Mouse (Mus musculus) mesoderm, embryonic 11.5 days (tissue): ENCODE data around the gene Gtf2f2.
"Not testable (repeated sequence)": the region's sequence is repeated elsewhere in the genome, so short reads cannot be mapped to it uniquely, and the experiment has no call there.

ENCODE experiments used
- DNase-seq: peaks from one replicate; pipeline ENCODE4 v3.0.0-alpha.2; 2012; ENCODE audit warnings: low read depth, low spot score

The Gtf2f2 gene

DNA sequence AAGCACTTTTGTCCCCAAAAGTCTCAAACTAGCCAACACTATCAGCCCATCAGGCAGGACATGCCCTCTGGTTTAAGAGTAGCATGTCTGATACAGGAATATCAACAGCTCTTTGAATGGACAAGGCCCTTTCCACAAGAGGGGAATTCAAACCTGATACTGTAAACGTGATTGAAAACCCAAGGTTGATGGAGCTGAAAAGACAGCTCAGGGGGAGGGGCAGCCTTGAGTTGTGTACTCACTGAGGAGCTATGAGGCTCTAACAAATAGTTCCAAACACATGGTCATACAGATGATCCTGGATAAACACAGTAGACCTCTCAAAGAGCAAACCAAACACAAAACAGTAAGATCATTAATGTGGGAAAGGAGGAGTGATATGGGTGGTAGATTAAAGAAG lies 12.6 kb downstream of the Gtf2f2 start:
- no peak for DNase-seq

DNA sequence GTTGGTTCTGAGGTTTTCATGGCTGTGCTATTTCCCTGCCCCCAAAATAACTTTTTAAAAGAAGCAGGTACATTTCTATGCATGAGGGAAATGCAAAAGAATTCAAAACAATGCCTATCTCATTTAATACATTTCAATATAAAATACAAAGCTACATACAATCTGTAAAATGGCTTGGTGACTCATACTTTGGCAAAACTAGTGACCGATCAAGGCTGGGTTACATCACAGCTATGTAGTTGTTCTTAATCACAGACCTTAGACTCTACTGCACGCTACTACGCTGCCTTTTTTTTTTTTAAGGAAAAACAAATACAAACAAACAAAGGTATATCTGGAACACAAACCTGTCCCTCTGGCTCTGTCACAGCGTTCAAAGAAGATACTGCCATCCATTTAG lies 18.3 kb downstream of the Gtf2f2 start:
- DNase-seq, result no peak

DNA sequence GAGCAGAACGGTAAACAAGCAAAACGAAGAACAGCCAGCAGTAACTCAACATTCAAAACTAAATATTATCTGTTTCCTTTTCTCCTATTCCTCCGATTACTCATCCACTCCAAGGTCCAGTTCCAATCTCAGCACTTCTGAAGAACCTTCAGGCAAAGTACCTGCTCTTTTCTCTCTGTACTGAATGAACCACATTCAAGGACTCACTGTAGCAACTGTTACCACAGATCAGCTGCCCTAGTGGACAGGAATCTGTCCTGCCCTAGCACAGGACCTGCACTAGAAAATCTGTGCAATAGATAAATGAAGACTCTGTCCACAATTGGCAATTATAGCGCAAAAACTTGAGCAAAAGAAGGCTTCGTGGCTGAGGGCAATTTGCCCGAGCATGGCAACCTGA lies 19.7 kb downstream of the Gtf2f2 start:
- no peak for DNase-seq

DNA sequence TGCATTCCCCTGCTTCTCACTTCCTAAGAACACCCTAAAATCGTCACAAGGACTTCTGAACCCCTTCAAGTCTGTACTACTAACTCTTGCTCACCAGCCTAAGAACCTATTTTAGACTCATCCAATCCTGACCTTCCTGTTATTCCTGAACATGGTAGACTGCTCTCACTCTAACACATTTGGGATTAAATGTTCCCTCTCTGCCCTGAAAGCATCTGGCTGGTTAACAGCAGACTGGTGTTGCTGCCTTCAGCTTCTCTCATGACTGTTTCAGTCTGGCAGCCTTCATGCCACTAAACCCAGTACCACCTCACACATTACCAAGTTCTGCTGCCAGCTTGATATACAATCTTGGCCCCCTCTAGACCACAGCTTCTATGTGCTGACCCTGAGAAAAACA lies 21.5 kb downstream of the Gtf2f2 start:
- DNase-seq, result no peak

DNA sequence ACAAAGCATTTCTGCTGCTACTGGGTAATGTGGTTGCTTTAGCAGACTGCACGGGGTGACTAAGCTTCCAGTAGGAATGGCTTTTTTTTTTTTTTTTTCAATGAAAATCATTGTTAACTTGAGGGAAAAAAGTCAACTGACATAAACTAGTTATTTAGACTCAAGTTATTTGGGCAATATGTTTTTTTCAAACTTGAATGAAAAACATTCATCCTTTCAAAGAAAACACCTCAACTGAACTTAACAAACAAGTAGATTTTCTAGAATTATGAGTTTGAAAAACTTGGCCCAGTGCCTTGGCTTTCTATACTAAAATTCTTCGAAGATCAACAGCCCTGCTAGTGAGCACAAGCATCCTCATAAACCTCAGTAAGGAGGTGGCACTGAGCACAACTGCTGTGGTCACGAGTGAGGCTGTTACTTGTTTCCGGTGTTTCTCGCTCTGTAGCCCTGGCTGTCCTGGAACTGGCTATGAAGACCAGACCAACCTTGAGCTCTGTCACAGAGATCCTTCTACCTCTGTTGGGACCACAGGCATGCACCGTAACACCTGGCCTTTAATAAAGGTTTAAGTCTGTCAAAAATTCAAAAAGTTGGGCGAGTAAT lies 23.7 kb downstream of the Gtf2f2 start:
- DNase-seq, result no peak

DNA sequence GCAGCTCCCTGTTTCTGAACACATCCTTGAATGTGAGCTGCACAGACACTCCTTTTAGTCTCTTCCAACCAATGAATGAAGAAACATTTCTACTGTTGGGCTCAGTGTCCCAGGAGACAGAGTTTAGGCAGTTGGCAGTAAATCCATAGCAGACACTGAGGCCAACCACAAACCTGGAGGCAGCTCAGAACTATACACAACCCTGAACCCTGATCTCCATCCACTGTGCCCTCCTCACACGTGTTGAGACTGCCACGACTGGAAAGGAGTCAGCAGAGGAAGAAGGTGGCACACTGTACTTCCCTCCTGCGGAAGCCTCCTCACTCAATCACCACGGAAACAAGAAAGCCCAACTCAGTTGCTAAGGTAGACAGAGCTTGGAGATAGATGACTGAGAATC lies 25.6 kb downstream of the Gtf2f2 start:
- peak; percentile 47 for DNase-seq

DNA sequence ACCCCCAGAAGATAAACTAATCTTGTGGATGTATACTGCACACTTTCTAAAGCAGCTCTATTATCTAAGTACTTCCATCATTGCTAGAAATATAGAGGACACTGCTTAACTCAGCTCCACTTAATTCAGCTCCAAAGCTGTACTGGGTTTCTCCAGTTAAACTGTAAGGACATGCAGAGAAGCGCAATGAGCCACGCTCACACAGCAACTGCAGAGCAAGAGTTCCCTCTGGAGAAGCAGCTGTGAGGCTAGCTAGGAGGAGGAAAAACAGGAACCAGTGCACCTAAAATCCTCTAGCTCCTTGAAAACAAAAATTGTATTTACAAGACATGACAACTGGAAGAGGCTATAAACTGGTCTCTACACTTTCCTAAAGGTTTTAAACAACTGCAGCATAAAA lies 26.8 kb downstream of the Gtf2f2 start:
- no peak for DNase-seq

DNA sequence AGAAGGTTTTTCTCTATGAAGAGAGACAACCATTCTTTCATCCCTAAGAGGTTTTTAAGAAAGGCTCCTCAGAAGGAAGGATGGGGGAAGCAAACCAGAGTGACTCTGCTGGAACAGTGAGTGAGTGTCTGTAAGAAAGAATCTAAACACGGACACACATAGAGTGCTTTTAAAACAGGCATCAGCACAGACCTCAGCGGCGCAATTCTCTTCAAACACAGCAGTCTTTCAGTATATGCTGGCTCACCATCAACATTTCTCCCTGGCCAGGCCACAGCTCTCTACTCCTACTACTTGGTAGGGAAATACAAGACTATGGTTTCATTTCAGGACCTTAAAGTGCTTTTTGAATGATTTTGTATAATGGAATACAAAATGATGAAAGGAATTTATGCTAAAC lies 29.4 kb downstream of the Gtf2f2 start:
- DNase-seq, result no peak

DNA sequence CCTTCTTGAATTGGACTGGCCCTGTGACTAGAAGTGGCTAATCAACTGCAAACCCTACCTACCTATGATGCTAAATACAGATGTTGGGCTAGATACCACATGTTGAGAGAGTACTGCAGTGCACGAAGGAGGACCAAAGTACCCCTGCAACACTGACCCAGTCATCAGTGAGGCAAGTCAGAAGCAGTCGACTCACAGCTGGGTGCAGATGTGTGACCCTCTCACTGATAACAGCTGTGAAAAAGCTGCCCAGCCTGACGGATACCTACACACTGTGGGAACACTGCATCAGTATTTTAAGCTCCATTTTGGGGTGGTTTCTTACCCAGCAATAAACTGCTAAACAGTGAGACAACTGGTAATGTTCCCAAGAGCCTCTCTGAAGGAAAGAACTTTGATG lies 34.6 kb downstream of the Gtf2f2 start:
- no peak for DNase-seq

DNA sequence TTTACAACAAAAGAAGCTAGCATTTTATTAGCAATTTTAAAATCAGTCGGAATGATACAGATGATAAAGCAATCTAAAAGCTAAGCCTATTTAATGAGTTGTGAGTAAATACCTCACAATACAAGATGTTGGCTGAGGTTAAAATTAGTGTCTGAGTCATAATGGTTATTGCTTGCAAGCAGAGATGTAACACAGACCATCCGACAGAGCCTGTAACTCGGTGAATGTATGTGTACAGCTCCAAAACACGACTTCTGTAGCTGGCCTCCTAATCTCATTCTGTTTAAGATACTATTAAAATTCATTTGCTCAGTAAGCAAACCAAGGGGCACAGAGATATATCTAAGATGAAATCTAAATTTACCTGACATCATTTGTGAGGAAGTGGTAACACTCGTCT lies 43.4 kb downstream of the Gtf2f2 start:
- no peak for DNase-seq

DNA sequence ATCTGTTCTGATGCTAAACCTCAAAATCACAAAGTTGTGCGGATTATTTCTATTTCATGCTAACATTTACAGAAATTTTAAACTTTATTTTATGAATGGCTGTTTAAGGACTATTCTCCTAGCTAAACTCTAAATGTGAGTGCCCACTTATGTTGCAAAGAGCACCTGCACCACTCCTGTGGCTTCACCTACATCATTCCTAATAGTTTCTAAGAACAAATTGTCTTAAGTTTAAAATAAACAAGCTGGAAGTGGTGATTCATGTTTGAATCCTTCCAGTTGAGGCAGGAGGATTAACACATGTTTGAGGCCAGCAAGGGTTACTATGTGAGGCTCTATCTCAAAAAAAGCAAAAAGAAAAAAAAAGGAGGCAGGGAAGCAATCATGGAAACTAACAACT lies 46.2 kb downstream of the Gtf2f2 start:
- no peak for DNase-seq

DNA sequence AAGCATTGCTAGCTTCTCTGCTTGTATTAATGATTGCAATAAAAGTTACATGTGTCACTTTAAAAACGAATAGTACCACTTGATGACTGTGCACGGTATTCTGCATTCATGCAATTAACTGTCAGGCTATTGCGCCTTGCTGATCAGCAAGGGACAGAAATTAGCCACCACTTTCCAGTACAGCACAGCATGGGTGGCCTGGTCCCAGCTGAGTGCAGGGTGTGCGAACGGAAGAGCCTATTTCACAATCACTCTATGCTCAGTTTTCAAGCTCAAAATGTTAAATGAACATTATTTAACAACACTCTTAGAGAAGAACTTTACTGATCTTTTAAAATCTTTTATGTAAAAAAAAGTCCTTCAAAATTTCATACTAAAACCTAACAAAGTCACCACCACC lies 46.7 kb downstream of the Gtf2f2 start:
- DNase-seq, result no peak

DNA sequence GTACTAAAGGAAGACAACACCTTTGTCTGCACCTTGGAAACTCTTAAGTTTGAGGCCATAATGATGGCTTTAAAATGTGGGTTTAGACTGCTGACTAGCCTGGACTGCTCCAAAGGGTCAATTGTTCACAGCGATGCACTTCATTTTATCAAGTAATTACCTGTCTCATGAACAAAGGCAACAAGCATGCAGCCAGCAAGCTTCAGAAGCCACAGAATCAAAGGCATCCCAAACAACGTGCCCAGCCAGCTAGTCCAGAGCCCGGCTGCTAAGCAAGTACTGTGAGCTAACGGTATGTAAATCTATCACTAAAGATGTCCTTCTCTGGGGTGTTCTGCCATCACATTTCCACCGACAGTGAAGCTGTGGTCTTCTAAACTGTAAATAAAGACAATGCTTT lies 47.5 kb downstream of the Gtf2f2 start:
- DNase-seq, result no peak

DNA sequence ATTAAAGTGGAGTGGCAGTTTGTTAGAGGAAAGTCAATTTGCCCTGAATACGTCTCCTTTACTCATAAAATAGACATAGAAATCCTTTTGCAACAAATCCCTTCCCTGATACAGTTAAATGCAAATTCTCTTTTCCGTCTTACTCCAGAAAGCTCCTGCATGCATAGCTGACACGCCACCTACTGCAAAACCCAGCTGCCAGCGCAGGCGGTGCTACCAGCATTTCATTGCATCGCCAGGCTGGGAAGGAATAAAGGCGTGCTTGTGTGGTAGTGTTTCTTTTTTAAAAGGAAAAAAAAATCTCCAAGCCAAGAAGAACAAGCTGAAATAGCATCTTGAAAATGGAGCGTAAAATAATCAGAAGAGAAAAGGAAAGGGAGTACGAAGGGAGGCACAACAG lies 48.4 kb downstream of the Gtf2f2 start:
- peak; percentile 47 for DNase-seq

DNA sequence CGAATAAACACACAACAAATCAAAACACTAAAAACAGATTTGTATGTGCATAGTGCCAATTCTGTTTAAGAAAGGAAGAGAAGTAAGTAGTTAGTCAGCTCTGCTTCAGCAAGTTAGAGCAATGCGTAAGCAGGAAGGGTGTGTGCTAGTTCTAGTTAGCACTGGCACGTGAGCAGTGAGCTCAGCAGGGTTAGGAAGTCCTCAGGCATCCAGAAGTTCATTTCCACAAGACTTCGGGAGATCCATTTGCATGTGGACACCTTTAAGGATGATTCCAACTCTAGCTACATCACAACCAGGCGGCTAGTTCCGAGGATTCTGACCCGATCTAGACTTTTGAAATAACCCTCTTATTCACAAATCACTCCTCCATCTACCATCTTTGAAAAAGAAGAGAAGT lies 55.9 kb downstream of the Gtf2f2 start, which contains the start of gene Kctd4:
TSS of gene Kctd4 (plus strand) at position 244 of the 400 bp plus-strand sequence.
- DNase-seq, result no peak

DNA sequence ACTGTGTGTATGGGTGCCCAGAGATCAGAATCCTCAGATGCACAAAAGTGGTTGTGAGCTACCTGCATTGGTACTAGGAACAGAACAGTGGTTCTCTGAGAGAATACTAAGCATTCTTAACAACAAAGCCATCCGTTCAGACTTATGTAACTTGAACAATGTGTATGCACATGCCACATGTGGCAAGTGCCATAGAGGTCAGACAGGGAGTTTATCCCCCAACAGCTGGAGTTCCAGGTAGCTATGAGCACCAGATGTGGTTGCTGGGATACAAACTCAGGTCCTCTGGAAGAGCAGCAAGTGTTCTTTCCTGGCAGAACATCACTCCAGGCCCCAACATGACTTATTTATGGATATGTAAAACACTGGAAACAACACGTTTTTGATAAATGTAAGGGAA lies 57.7 kb downstream of the Gtf2f2 start:
- DNase-seq, result peak; percentile 70

DNA sequence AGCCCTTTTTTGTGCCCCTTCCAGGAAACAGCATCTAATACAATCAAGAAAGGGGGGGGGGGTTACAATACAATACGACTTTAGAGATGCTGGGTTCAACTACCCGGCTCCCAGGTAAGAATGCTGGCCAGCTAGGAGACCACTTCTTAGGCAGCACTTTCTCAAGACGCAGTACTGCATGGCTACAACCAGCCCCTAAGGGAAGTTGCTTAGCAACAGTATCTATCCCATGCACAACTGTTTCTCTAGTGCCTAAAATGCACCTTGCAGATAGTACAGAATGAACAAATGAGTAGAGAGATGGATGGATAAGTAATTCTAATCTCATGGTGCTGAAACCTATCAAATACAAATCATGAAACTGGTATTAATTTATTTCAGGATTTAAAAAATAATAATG lies 63.0 kb downstream of the Gtf2f2 start:
- DNase-seq, result no peak

DNA sequence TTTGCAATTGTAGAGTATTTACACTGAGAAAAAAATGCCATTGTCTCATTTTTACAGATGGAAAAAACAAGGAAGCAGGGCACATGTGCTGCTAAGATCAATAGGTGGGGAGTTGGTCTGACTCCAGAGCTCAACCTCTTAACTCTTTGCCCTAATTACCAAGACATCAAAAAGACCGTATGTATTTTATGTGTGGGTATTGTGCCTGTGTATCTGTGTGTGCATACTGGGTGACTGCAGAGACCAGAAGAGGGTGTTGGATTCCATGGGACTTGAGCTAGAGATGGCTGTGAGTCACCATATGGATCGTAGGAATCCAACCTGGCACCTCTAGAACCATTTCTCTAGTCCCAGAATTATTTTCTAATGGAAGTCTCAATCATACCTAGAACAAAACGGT lies 68.3 kb downstream of the Gtf2f2 start:
- DNase-seq, result no peak

DNA sequence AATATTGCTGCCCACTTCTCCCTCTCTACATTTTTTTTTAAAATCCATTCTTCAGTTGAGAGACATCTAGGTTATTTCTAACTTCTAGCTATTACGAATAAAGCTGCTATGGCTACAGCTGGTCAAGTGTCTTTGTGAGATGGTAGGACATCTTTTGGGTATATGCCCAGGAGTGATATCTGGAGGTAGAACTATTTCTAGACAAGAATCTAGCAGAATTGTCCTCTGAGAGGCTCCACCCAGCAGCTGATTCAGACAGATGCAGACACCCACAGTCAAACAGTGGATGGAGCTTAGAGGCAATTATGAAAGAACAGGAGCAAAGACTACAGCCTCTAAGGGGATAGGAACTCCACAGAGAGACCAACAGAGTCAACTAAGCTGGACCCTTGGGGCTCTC lies 69.2 kb downstream of the Gtf2f2 start:
- DNase-seq, result no peak

DNA sequence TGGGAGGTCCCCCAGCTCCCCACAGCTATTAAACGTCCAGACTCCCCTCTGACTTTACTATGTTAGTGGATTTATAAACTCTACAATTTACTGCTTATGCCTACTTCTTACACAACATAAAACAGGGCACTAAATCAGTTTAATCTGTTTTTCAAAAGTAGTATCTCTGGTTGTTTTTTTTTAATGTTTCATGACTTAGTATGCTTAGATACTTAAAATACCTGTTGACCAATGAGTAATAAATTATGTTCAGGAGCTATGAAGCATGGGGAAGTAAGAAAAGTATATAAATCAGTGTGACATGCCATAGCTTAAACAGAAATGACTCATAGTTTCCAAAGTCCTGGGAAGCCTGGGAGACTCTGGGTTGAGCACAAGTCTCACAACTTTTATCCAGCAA lies 73.0 kb downstream of the Gtf2f2 start:
- DNase-seq, result peak; percentile 32

DNA sequence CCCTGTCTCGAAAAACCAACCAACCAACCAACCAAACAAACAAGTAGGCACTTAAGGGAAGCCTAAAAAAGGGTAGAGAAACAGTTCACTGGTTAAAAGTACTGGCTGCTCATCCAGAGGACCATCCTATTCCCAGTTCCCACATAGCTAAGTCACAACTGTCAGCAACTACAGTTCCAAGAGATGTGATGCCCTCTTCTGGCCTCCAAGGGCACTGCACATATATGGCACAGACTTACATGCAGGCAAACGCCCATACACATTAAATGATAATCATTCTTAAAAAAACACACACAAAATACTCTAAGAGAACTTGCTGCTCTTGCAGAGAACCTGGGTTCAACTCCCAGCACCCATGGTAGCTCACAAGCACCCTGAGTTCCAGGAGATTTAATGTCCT lies 76.3 kb downstream of the Gtf2f2 start:
- no peak for DNase-seq

DNA sequence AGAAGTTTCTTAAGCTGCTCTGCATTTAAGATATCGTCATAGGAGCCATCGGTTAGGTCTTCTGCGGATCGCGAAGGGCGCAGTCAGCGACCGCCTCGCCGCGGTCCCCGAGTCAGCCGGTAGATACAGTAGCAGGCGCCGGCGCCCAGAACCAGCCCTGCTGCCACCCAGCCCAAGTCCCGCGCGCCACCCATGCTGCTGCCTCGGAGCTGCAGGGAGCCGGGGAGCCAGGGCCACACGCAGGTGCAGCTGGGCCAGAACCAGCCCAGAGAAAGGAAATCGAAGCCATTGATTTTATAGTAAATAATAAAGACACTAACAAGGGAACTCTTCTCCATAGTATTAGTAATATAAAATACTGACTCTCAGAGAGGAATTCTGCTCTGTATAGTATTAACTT lies 79.4 kb downstream of the Gtf2f2 start:
- DNase-seq, result no peak

DNA sequence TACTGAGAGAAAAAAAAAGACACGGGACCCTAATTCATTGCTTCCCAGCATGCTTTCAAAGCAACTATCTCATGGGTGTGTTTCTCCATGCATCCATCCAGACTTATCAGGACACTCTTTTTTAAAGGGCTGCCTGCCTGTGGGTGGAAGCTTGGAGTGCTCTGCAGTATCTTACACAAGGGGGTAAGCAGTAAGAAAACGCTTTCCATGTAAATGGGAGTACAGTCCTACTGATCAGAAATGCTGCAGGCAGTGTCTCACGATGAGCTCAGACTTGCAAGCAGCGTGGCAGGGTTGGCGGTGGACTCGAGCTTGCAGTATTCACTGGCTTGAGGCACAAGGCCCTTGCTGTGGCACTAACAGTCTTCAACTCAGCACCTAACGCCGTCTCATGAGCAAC lies 81.0 kb downstream of the Gtf2f2 start:
- not testable (repeated sequence) for DNase-seq

DNA sequence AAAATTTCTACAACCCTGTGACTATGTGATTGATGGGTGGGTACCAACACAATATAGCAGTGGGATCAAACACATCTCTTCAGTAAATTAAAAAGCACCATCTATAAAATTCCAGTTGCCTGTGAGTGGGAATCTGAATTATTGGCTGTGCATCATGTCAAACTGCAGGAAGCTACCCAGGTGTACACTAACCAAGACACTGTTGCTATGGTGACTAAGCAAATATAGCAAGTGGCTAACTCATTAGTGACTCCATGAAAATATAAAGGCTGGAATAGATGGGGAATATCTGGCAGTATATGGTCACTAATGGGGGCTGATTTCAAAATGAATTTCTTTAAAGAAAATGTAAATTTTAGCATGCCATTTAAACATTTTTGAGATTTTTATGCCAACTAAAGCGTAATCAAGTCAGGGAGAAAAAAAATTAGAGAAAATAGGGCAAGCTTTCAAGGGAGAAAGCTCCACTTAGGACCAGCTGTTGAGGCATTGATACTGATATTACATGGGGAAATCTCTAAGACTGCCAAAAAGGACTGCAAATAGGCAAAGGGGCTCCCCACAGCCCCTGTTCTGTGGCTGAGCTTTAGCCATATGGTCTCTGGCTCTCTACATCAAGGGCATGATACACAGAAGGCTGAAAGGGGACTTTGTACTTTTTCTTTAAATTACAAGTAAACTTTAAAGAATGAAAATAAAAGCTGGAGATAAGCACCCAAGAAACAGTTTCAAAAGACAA lies 87.2 kb downstream of the Gtf2f2 start:
- no peak for DNase-seq
